Mouse (Mus musculus) kidney, embryonic 15.5 days (tissue): ENCODE data around the gene Fam111a. TPM values are rescaled to one million over a fixed set of nuclear protein-coding genes. Genes with fewer than 3 reads are reported as not detected.

Experiments
- ATAC-seq: fragments of 200-750 bp; cut with Nextera tagmentation; replicated peaks from 2 replicates; pipeline ENCODE4 v1.8.0; 2017; ENCODE audit warnings: moderate TSS enrichment; ENCODE audit not compliant: low FRiP score
- H3K27ac ChIP-seq: fragments of 300-500 bp; sonication (generic); 2 replicates; pipeline ENCODE4 v1.5.1; 2015; ENCODE audit warnings: mild to moderate bottlenecking, inconsistent platforms
- H3K27me3 ChIP-seq: fragments of 300-500 bp; sonication (generic); 2 replicates; pipeline ENCODE4 v1.6.1; 2015; ENCODE audit warnings: inconsistent platforms
- H3K36me3 ChIP-seq: fragments of 300-500 bp; sonication (generic); 2 replicates; pipeline ENCODE4 v1.6.1; 2015; ENCODE audit warnings: inconsistent platforms
- H3K4me1 ChIP-seq: fragments of 300-500 bp; sonication (generic); 2 replicates; pipeline ENCODE4 v1.6.1; 2015; ENCODE audit warnings: inconsistent platforms
- H3K4me2 ChIP-seq: fragments of 300-500 bp; sonication (generic); 2 replicates; pipeline ENCODE4 v1.6.1; 2015; ENCODE audit warnings: moderate library complexity, mild to moderate bottlenecking, inconsistent platforms
- H3K4me3 ChIP-seq: fragments of 300-500 bp; sonication (generic); replicated peaks from 2 replicates; pipeline ENCODE4 v1.5.1; 2015; ENCODE audit warnings: mild to moderate bottlenecking, inconsistent platforms
- H3K9ac ChIP-seq: fragments of 300-500 bp; sonication (generic); 2 replicates; pipeline ENCODE4 v1.6.1; 2015; ENCODE audit warnings: mild to moderate bottlenecking, inconsistent platforms
- H3K9me3 ChIP-seq: fragments of 300-500 bp; sonication (generic); replicated peaks from 2 replicates; pipeline ENCODE4 v1.6.1; 2016; ENCODE audit warnings: inconsistent platforms
- WGBS: fragments of 180-500 bp; shearing (Covaris S2); methylation state at CpG from one replicate; pipeline ENCODE4 v1.1.7; 2015; ENCODE audit warnings: mixed read lengths; 5-methylcytosine and 5-hydroxymethylcytosine counted together
- polyA plus RNA-seq: library from polyadenylated mRNA; unstranded; fragments of >200 nt; fragmentation: Nextera tagmentation; extraction: Ambion mirVana; gene quantifications from 2 replicates; pipeline ENCODE4 v1.2.1, GENCODE M21; 2015

Fam111a gene
- polyA plus RNA-seq, 1 experiment from 2014 or later, result 25.3 TPM

DNA sequence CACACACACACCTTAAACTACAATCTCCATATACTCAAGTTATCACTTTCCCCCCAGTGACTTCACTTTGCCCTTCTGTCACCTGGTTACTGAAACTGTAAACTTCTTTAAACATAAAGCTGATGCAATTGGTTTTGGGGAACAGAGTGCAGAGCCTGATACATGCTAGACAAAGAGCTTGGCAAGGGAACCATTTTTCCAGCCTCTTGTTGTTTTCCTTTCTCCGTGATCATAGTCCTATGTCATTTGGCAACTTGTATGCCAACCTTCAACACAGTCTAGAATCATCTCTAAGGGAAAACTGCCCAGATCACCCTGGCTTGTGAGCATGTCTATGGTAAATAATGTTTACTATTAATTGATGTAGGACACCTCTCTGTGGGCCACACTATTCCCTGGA lies 92.5 kb downstream of the Fam111a start:
- no peak overlapping the region for H3K4me2 ChIP-seq
- H3K36me3 ChIP-seq, result no peaks in the 10 kb centered on the region
- H3K27ac ChIP-seq, result no peak overlapping the region
- H3K4me1 ChIP-seq, result no peaks in the 10 kb centered on the region
- no peak for ATAC-seq
- no peaks in the 10 kb centered on the region for H3K9me3 ChIP-seq
- 85% methylated on average over 1 of the region's 1 CpGs for WGBS
- no peak overlapping the region for H3K4me3 ChIP-seq
- H3K9ac ChIP-seq, result no peak overlapping the region
- no peaks in the 10 kb centered on the region for H3K27me3 ChIP-seq

Other genes starting within 250 kb of the Fam111a start
- gene Olfr1436, start 246.6 kb upstream of the Fam111a start, polyA plus RNA-seq, result not detected in 2 replicates
- not detected in 2 replicates for gene Olfr1437, start 220.6 kb upstream of the Fam111a start, polyA plus RNA-seq
- gene Olfr1438-ps1, start 209.8 kb upstream of the Fam111a start, polyA plus RNA-seq, result not detected in 2 replicates
- gene Olfr1440, start 158.5 kb upstream of the Fam111a start, polyA plus RNA-seq, result not detected in 2 replicates
- gene Olfr1441, start 128.3 kb upstream of the Fam111a start, polyA plus RNA-seq, result not detected in 2 replicates
- gene Pfpl, start 117.8 kb upstream of the Fam111a start, polyA plus RNA-seq, result not detected in 2 replicates
- 0.57 and 0.62 TPM in 2 replicates for gene Mpeg1, start 85.0 kb upstream of the Fam111a start, polyA plus RNA-seq
- 6.2 and 6.7 TPM in 2 replicates for gene Dtx4, start 44.3 kb upstream of the Fam111a start, polyA plus RNA-seq
- gene Gm4952, start 54.2 kb downstream of the Fam111a start, polyA plus RNA-seq, result 0.23 and 0.27 TPM in 2 replicates
- gene Glyat, start 87.6 kb downstream of the Fam111a start, polyA plus RNA-seq, result 11.5 and 12.6 TPM in 2 replicates
- not detected in 2 replicates for gene Olfr1442, start 124.7 kb downstream of the Fam111a start, polyA plus RNA-seq
- not detected in 2 replicates for gene Olfr1443, start 132.4 kb downstream of the Fam111a start, polyA plus RNA-seq
- gene Keg1, start 150.0 kb downstream of the Fam111a start, polyA plus RNA-seq, result 57.5 and 58.1 TPM in 2 replicates
- gene Cntf, start 219.9 kb downstream of the Fam111a start, polyA plus RNA-seq, result 2.4 and 2.5 TPM in 2 replicates